Mouse (Mus musculus): ENCODE data around the gene Jmy. TPM values are rescaled to one million over a fixed set of nuclear protein-coding genes. Genes with fewer than 3 reads are reported as not detected.

Gene Jmy
- 2.9 and 3.4 TPM in 2 replicates for polyA plus RNA-seq (2021; fragmentation: Nextera tagmentation)
- long read RNA-seq, experiment 1, partial matches to known transcripts, result 6 of 7 reads
- long read RNA-seq, experiment 1, other reads (novel, unspliced or antisense), result 1 of 7 reads
- long read RNA-seq, experiment 2, partial matches to known transcripts, result 5 of 15 reads
- long read RNA-seq, experiment 2, other reads (novel, unspliced or antisense), result 10 of 15 reads

GRCm38 (mm10) chr13:93499167-93499972, at the start of gene Jmy:
Gene Jmy (minus strand): TSS chr13:93499808.

Other genes starting within 250 kb of the Jmy start
- 24.2 and 49.4 TPM in 2 replicates for gene Homer1, start 200.2 kb downstream of the Jmy start, polyA plus RNA-seq (2021; fragmentation: Nextera tagmentation)
- not detected in 2 replicates for gene Bhmt, start 138.2 kb upstream of the Jmy start, polyA plus RNA-seq (2021; fragmentation: Nextera tagmentation)
- not detected in 2 replicates for gene Bhmt2, start 174.5 kb upstream of the Jmy start, polyA plus RNA-seq (2021; fragmentation: Nextera tagmentation)
- gene Dmgdh, start 174.6 kb upstream of the Jmy start, polyA plus RNA-seq (2021; fragmentation: Nextera tagmentation), result 0.10 and 0.13 TPM in 2 replicates

Measured in left cerebral cortex, adult 6 months (tissue).